Mouse (Mus musculus) CH12.LX (cell line): ENCODE results near the gene Zc3h6. TPM values are rescaled to one million over a fixed set of nuclear protein-coding genes. Genes with fewer than 3 reads are reported as not detected.

Experiments
- DNase-seq: peaks from one replicate; pipeline ENCODE4 v3.0.0-alpha.2; 2013; ENCODE audit errors: extremely low read depth
- H3K27ac ChIP-seq: 2 replicates; pipeline ENCODE4 v1.5.1; 2012; ENCODE audit warnings: low read depth, mild to moderate bottlenecking, control low read depth, moderate library complexity; ENCODE audit not compliant: insufficient read depth
- H3K27me3 ChIP-seq: replicated peaks from 2 replicates; pipeline ENCODE3; 2012; ENCODE audit warnings: inconsistent platforms
- H3K36me3 ChIP-seq, 2 experiments: replicated peaks in 1 of 2; 2 replicates each; pipeline versions ENCODE3 to v1.6.1; 2012; ENCODE audit warnings: inconsistent platforms in 1 of 2, low read length in 1 of 2, mild to moderate bottlenecking in 1 of 2, mixed read lengths in 1 of 2, moderate library complexity in 1 of 2; ENCODE audit not compliant: control insufficient read depth in 1 of 2, insufficient read depth in 1 of 2
- H3K4me1 ChIP-seq, 2 experiments: 2 replicates each; pipeline ENCODE4 v1.6.1; 2012; ENCODE audit warnings: inconsistent platforms in 1 of 2, moderate library complexity in 1 of 2; ENCODE audit not compliant: insufficient read depth in 2 of 2, control insufficient read depth in 1 of 2
- H3K4me2 ChIP-seq: 2 replicates; pipeline ENCODE4 v1.6.1; 2012; ENCODE audit warnings: low read depth, mild to moderate bottlenecking, control low read depth; ENCODE audit not compliant: poor library complexity, insufficient read depth, severe bottlenecking
- H3K4me3 ChIP-seq, 3 experiments: fragments of 150-350 bp in 1 of 3; sonication (generic) in 1 of 3; replicated peaks in 1 of 3; 2 replicates each; pipeline versions ENCODE3 to v1.5.1; 2011 to 2012; ENCODE audit warnings: low read depth in 2 of 3, low read length in 2 of 3, mild to moderate bottlenecking in 2 of 3, moderate library complexity in 2 of 3, control low read depth in 1 of 3, improper control_type of control experiment in 1 of 3, inconsistent platforms in 1 of 3, mixed read lengths in 1 of 3; ENCODE audit not compliant: poor library complexity in 1 of 3
- H3K79me2 ChIP-seq: replicated peaks from 2 replicates; pipeline ENCODE4 v1.6.1; 2012; ENCODE audit warnings: mild to moderate bottlenecking, moderate library complexity; ENCODE audit not compliant: control insufficient read depth, poor library complexity, insufficient read depth, severe bottlenecking; ENCODE audit errors: extremely low read depth
- H3K9ac ChIP-seq: 2 replicates; pipeline ENCODE4 v1.6.1; 2012; ENCODE audit warnings: low read depth, mild to moderate bottlenecking, control low read depth, moderate library complexity; ENCODE audit not compliant: insufficient read depth
- H3K9me3 ChIP-seq: replicated peaks from 2 replicates; pipeline ENCODE3; 2012; ENCODE audit warnings: low read length, inconsistent platforms, mixed read lengths
- CHD1 ChIP-seq: IDR thresholded peaks from 2 replicates; pipeline ENCODE4 v1.6.1; 2012; ENCODE audit warnings: low read depth, low read length, improper control_type of control experiment, inconsistent platforms
- CTCF ChIP-seq, 2 experiments: IDR thresholded peaks in 1 of 2; conservative IDR thresholded peaks in 1 of 2; 2 replicates each; pipeline ENCODE4 v1.5.1; 2011 to 2012; ENCODE audit warnings: low read depth in 2 of 2, low read length in 2 of 2, improper control_type of control experiment in 1 of 2, inconsistent platforms in 1 of 2, mild to moderate bottlenecking in 1 of 2, moderate library complexity in 1 of 2
- E2F4 ChIP-seq: IDR thresholded peaks from 2 replicates; pipeline ENCODE4 v1.6.1; 2011; ENCODE audit warnings: low read depth, low read length, improper control_type of control experiment; ENCODE audit not compliant: insufficient replicate concordance
- GABPA ChIP-seq: IDR thresholded peaks from 2 replicates; pipeline ENCODE4 v1.6.1; 2012; ENCODE audit warnings: low read depth, low read length, improper control_type of control experiment, inconsistent platforms; ENCODE audit not compliant: insufficient replicate concordance
- IRF4 ChIP-seq: IDR thresholded peaks from 2 replicates; pipeline ENCODE4 v1.6.1; 2014; ENCODE audit warnings: low read depth, mild to moderate bottlenecking, inconsistent platforms, low read length, improper control_type of control experiment
- JUN ChIP-seq: IDR thresholded peaks from 2 replicates; pipeline ENCODE4 v1.6.1; 2011; ENCODE audit warnings: low read depth, mild to moderate bottlenecking, low read length, improper control_type of control experiment, moderate library complexity; ENCODE audit not compliant: insufficient read depth
- MAZ ChIP-seq: IDR thresholded peaks from 2 replicates; pipeline ENCODE4 v1.6.1; 2012; ENCODE audit warnings: low read depth, mild to moderate bottlenecking, inconsistent platforms, low read length, improper control_type of control experiment, moderate library complexity
- MEF2A ChIP-seq: IDR thresholded peaks from 2 replicates; pipeline ENCODE4 v1.6.1; 2014; ENCODE audit warnings: low read depth, mild to moderate bottlenecking, inconsistent platforms, low read length, improper control_type of control experiment, borderline replicate concordance
- MXI1 ChIP-seq: IDR thresholded peaks from 2 replicates; pipeline ENCODE4 v1.6.1; 2011; ENCODE audit warnings: mild to moderate bottlenecking, low read depth, low read length, improper control_type of control experiment
- NELFE ChIP-seq: IDR thresholded peaks from 2 replicates; pipeline ENCODE4 v1.6.1; 2011; ENCODE audit warnings: low read depth, low read length, improper control_type of control experiment
- POLR2A ChIP-seq: IDR thresholded peaks from 2 replicates; pipeline ENCODE4 v1.6.1; 2011; ENCODE audit warnings: low read depth, mild to moderate bottlenecking, improper control_type of control experiment, low read length
- RAD21 ChIP-seq: IDR thresholded peaks from 2 replicates; pipeline ENCODE4 v1.6.1; 2011; ENCODE audit warnings: low read depth, mild to moderate bottlenecking, low read length, improper control_type of control experiment, moderate library complexity
- SIN3A ChIP-seq: IDR thresholded peaks from 2 replicates; pipeline ENCODE4 v1.6.1; 2012; ENCODE audit warnings: low read length, improper control_type of control experiment, inconsistent platforms
- SMC3 ChIP-seq: IDR thresholded peaks from 2 replicates; pipeline ENCODE4 v1.6.1; 2011; ENCODE audit warnings: low read depth, low read length, improper control_type of control experiment
- USF1 ChIP-seq: IDR thresholded peaks from 2 replicates; pipeline ENCODE4 v1.6.1; 2014; ENCODE audit warnings: low read depth, mild to moderate bottlenecking, inconsistent platforms, low read length, improper control_type of control experiment
- USF2 ChIP-seq: conservative IDR thresholded peaks from 2 replicates; pipeline ENCODE4 v1.6.1; 2011; ENCODE audit warnings: low read depth, low read length, improper control_type of control experiment
- ZC3H11A ChIP-seq: IDR thresholded peaks from 2 replicates; pipeline ENCODE4 v1.6.1; 2012; ENCODE audit warnings: low read depth, mild to moderate bottlenecking, inconsistent platforms, low read length, improper control_type of control experiment
- ZKSCAN1 ChIP-seq: IDR thresholded peaks from 2 replicates; pipeline ENCODE4 v1.6.1; 2012; ENCODE audit warnings: low read depth, inconsistent platforms, low read length, improper control_type of control experiment, borderline replicate concordance
- ZMIZ1 ChIP-seq: IDR thresholded peaks from 2 replicates; pipeline ENCODE4 v1.6.1; 2012; ENCODE audit warnings: low read depth, mild to moderate bottlenecking, inconsistent platforms, low read length, improper control_type of control experiment
- dilution Hi-C: fragments of 300-500 bp; cut with MboI; formaldehyde crosslinking; loops from 2 replicates; pipeline ENCODE4 v1.14.3; 2020; ENCODE audit warnings: low sequenced_read_pairs; ENCODE audit not compliant: extremely low pct_unique_long_range_greater_than_20kb, extremely low pct_ligation_motif_present
- in situ Hi-C: fragments of 300-500 bp; cut with MboI; formaldehyde crosslinking; loops from 3 replicates; pipeline ENCODE4 v1.14.3; 2019; ENCODE audit warnings: low sequenced_read_pairs, low pct_ligation_motif_present, low pct_unique_long_range_greater_than_20kb, mixed read lengths
- polyA plus RNA-seq: library from polyadenylated mRNA; unstranded; fragments of >175 nt; gene quantifications from 2 replicates; pipeline ENCODE4 v1.2.1, GENCODE M21; 2012; ENCODE audit warnings: low read depth; ENCODE audit not compliant: insufficient read length
- total RNA-seq, 2 experiments: library from RNA; depleted of rRNA; stranded (reverse); fragments of 300-350 nt in 1 of 2; fragments of >200 nt in 1 of 2; gene quantifications; 2 replicates each; pipeline ENCODE4 v1.2.3; 2012 to 2014

The Zc3h6 gene
- total and polyA plus RNA-seq, 3 experiments = 0.59 to 0.72 (median 0.64) TPM

- dilution Hi-C loops = no loop called here
- Histone ChIP-seq H3K27me3 (no peaks in the 10 kb centered on the region), H3K27ac (no peak overlapping the region), H3K4me1 (peaks cover 3 to 16% of the 10 kb centered on the region in 2 experiments; a peak in 2 of 4 replicates), H3K9ac (peak overlapping the region; percentile 99; the same call in 1 of the 2 replicates), H3K4me2 (peak overlapping the region; percentile 25; the same call in 1 of the 2 replicates), H3K36me3 (no peaks in the 10 kb centered on the region), H3K79me2 (no peaks in the 10 kb centered on the region)
- in situ Hi-C loops = no loop called here
- no peak for DNase-seq
- TF ChIP-seq SIN3A = peak; percentile 20; the same call in 1 of the 2 replicates
- no peak for TF ChIP-seq IRF4
- no peak for TF ChIP-seq RAD21
- no peak for TF ChIP-seq POLR2A
- TF ChIP-seq USF1 = no peak
- TF ChIP-seq NELFE = no peak
- 0 out of 2 replicates have a peak, but pooled peaks have one; percentile 67 for TF ChIP-seq CHD1
- TF ChIP-seq, all 38 proteins: peak for 2
- Histone ChIP-seq H3K4me3 (peak overlapping the region in 2 of 3 experiments; percentile 83 to 89), H3K9me3 (no peaks in the 10 kb centered on the region)
Observed at GRCm38 (mm10) chr2:128968475-128969083, 1.4 kb downstream of the Zc3h6 start.

DNA sequence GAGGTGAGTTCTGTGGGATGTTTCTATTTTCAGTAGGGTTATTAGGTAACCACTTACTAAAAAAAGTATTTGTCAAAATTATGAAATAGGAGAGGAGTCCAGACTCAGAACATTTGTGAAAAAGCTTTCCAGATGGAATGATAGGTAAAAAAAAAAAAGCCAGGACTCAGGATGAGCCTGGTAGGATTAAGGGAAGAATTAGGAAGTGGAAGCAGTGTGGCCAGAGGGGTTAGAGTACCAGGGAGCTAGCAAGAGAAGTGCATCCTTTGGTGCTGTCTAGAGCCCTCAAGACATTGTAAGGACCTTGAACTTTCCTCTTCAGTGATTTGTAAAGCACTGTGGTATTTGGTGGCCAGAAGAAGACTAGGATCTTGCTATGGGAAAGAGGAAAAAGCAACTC is 5.1 kb downstream of the Zc3h6 start:
- peaks cover 3 to 10% of the 10 kb centered on the region in 2 experiments; a peak in 2 of 4 replicates for H3K4me1 ChIP-seq
- no peaks in the 10 kb centered on the region for H3K79me2 ChIP-seq
- no peaks in the 10 kb centered on the region for H3K27me3 ChIP-seq
- no peak for TF ChIP-seq RAD21
- no peak for TF ChIP-seq E2F4
- TF ChIP-seq USF2 = no peak
- TF ChIP-seq ZKSCAN1 = no peak
- TF ChIP-seq GABPA = no peak
- no peak for TF ChIP-seq ZMIZ1
- no peak for TF ChIP-seq MAZ
- no peak for TF ChIP-seq ZC3H11A
- no peak for TF ChIP-seq POLR2A
- TF ChIP-seq IRF4 = no peak
- TF ChIP-seq JUN = no peak
- no peak for TF ChIP-seq CTCF (conservative IDR thresholded peaks at IDR 0.05 in 1 of 2, IDR thresholded peaks at IDR 0.05 in 1 of 2; ENCODE audit: low read depth in 2 of 2, low read length in 2 of 2)
- TF ChIP-seq SMC3 = no peak
- TF ChIP-seq MXI1 = no peak
- TF ChIP-seq MEF2A = no peak
- no peaks in the 10 kb centered on the region for H3K36me3 ChIP-seq
- in situ Hi-C loops (no loop called here), dilution Hi-C loops (no loop called here)
- no peak for DNase-seq
- no peak overlapping the region for H3K4me2 ChIP-seq
- no peak overlapping the region for H3K9ac ChIP-seq
- no peak overlapping the region for H3K27ac ChIP-seq
- H3K4me3 ChIP-seq = no peak overlapping the region
- H3K9me3 ChIP-seq = no peaks in the 10 kb centered on the region
